Mouse (Mus musculus) layer of hippocampus, adult 2 months (tissue): Measurements from ENCODE around the gene Igf2bp3. TPM values are rescaled to one million over a fixed set of nuclear protein-coding genes. Genes with fewer than 3 reads are reported as not detected.

Experiments
- DNase-seq, 2 experiments: peaks; one replicate each; pipeline ENCODE4 v3.0.0; 2022; ENCODE audit warnings: low spot score in 2 of 2
- H3K27ac ChIP-seq: fragments of 200-600 bp; 2 replicates; pipeline ENCODE4 v1.8.1; 2022
- H3K4me3 ChIP-seq: fragments of 200-600 bp; 2 replicates; pipeline ENCODE4 v1.8.1; 2022; ENCODE audit warnings: mild to moderate bottlenecking
- CTCF ChIP-seq: fragments of 200-600 bp; conservative IDR thresholded peaks from 2 replicates; pipeline ENCODE4 v1.8.1; 2022; ENCODE audit warnings: antibody characterized with exemption, mild to moderate bottlenecking, moderate library complexity
- total RNA-seq, 2 experiments: library from RNA; stranded (reverse); gene quantifications; 2 replicates each; pipeline ENCODE4 v1.2.3; 2021

Gene Igf2bp3
- total RNA-seq, 2 experiments from 2014 or later = not detected

- TF ChIP-seq CTCF = no peak
- no peak overlapping the region for H3K27ac ChIP-seq
- DNase-seq = no peak
- no peak overlapping the region for H3K4me3 ChIP-seq
Measured at GRCm38 (mm10) chr6:49132352-49133090, 82.2 kb downstream of the Igf2bp3 start.

- Histone ChIP-seq H3K27ac (no peak overlapping the region), H3K4me3 (no peak overlapping the region)
- DNase-seq = no peak
- no peak for TF ChIP-seq CTCF
Measured at GRCm38 (mm10) chr6:49131855-49132254, 82.9 kb downstream of the Igf2bp3 start.

GRCm38 (mm10) chr6:49130328-49130727 is 84.4 kb downstream of the Igf2bp3 start:
- no peak for TF ChIP-seq CTCF
- no peak for DNase-seq
- H3K4me3 ChIP-seq = no peak overlapping the region
- no peak overlapping the region for H3K27ac ChIP-seq

GRCm38 (mm10) chr6:49120370-49120769 is 94.4 kb downstream of the Igf2bp3 start:
- no peak overlapping the region for H3K4me3 ChIP-seq
- no peak for TF ChIP-seq CTCF
- no peak for DNase-seq
- no peak overlapping the region for H3K27ac ChIP-seq

GRCm38 (mm10) chr6:49119462-49120135 is 95.2 kb downstream of the Igf2bp3 start:
- DNase-seq = no peak
- no peak for TF ChIP-seq CTCF

GRCm38 (mm10) chr6:49118446-49118845 is 96.3 kb downstream of the Igf2bp3 start:
- no peak for TF ChIP-seq CTCF
- H3K4me3 ChIP-seq = no peak overlapping the region
- no peak for DNase-seq
- H3K27ac ChIP-seq = no peak overlapping the region

More at GRCm38 (mm10) chr6:49119462-49120135, 95.2 kb downstream of the Igf2bp3 start:
- Histone ChIP-seq H3K27ac (no peak overlapping the region), H3K4me3 (no peak overlapping the region)

GRCm38 (mm10) chr6:49116241-49116640 is 98.5 kb downstream of the Igf2bp3 start:
- H3K4me3 ChIP-seq = no peak overlapping the region
- TF ChIP-seq CTCF = no peak
- DNase-seq = no peak
- no peak overlapping the region for H3K27ac ChIP-seq

- Histone ChIP-seq H3K4me3 (no peak overlapping the region), H3K27ac (no peak overlapping the region)
- no peak for DNase-seq
- no peak for TF ChIP-seq CTCF
Measured at GRCm38 (mm10) chr6:49115550-49115949, 99.2 kb downstream of the Igf2bp3 start.

- no peak overlapping the region for H3K4me3 ChIP-seq
- no peak for DNase-seq
- no peak overlapping the region for H3K27ac ChIP-seq
- TF ChIP-seq CTCF = no peak
Measured at GRCm38 (mm10) chr6:49114457-49114856, 100.3 kb downstream of the Igf2bp3 start.

- no peak for DNase-seq
- no peak overlapping the region for H3K27ac ChIP-seq
- no peak overlapping the region for H3K4me3 ChIP-seq
- no peak for TF ChIP-seq CTCF
Measured at GRCm38 (mm10) chr6:49113895-49114294, 100.9 kb downstream of the Igf2bp3 start.

GRCm38 (mm10) chr6:49109196-49109595 is 105.6 kb downstream of the Igf2bp3 start:
- DNase-seq = no peak
- Histone ChIP-seq H3K27ac (no peak overlapping the region), H3K4me3 (no peak overlapping the region)
- no peak for TF ChIP-seq CTCF

GRCm38 (mm10) chr6:49106746-49107500 is 107.8 kb downstream of the Igf2bp3 start:
- no peak for DNase-seq

GRCm38 (mm10) chr6:49099086-49099485 is 115.7 kb downstream of the Igf2bp3 start:
- no peak overlapping the region for H3K27ac ChIP-seq
- DNase-seq = no peak
- H3K4me3 ChIP-seq = no peak overlapping the region
- TF ChIP-seq CTCF = no peak

More at GRCm38 (mm10) chr6:49106746-49107500, 107.8 kb downstream of the Igf2bp3 start:
- H3K4me3 ChIP-seq = no peak overlapping the region
- no peak overlapping the region for H3K27ac ChIP-seq
- TF ChIP-seq CTCF = no peak
